Mouse (Mus musculus) embryonic stem cell, embryonic (primary cell): ENCODE measurements around the gene Rgs9.

Experiments
- CTCF ChIA-PET, 4 experiments: fragments of 300-600 bp in 2 of 4; fragments of 350-600 bp in 2 of 4; sonication (Branson Sonifier 250); formaldehyde crosslinking; loops; one replicate each; lab custom pipeline; 2022; ENCODE audit warnings: inconsistent platforms in 2 of 4; lab: Charles Lee
- POLR2A ChIA-PET, 4 experiments: fragments of 300-600 bp in 2 of 4; fragments of 350-600 bp in 2 of 4; sonication (Branson Sonifier 250); formaldehyde crosslinking; loops; one replicate each; lab custom pipeline; 2022; ENCODE audit warnings: antibody characterized with exemption in 4 of 4, inconsistent platforms in 1 of 4; lab: Charles Lee

Rgs9 gene

DNA sequence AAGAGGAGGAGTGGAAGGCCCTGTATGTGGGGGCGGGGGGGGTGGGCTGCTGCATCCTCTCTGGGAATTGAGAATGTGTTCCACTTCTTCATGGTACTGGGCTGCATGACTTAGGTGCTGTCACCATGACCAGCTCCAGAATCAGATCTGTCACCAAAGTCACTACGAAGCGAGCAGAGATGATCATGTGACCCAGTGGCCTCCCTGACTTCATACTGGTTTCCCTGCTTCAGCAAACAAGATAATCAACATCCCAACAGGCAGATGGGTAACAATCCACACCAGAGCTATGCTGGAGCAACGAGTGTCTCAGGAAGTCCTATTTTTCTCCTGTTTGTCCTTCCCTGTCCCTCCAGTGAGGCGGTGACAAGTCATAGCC, 28.7 kb downstream of the Rgs9 start:
- CTCF ChIA-PET = interaction anchor here in 1 of 4 experiments (0.6 to 1.3 kb wide), 2 partner anchors 10 to 315 kb away, joined by 3 to 4 read pairs; no protein-coding TSS in a partner anchor
- POLR2A ChIA-PET = interaction anchor here in 1 of 4 experiments (0.5 to 1.7 kb wide), 2 partner anchors 337 to 371 kb away, joined by 3 read pairs; no protein-coding TSS in a partner anchor

DNA sequence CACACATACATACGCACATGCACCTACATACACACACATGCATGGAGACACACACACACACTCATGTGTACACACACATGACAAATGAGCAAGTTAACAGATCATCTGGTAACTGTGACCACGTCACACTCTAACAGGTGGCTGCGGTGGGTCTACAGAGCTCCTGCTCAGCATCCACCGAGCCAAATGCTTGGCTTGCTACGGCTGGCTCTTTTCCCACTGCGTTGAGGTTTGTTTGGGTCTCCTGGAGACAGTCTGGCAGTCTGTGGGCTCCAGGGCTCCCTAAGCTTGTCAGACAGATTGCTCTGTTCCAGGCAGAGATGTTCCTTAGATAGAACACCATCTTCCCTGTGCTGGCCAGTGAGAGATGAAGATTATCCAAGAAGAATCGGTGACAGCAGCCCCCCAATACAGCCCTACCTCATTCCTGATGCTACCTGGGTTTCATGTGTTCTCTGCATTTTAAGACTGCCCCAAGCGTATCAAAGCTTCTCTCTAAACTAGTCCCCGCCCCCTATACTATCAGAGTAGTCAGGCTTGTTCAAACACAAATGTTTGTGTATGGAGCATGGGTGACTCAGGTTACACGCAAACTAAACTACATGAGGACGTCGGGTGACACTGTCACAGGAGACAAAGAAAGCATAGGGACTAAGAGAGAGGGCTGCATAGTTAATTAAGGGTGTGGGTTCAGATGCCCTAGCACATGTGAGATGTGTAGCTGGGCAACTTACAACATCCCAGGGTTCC, 31.6 kb downstream of the Rgs9 start:
- ChIA-PET CTCF (interaction anchor here in 1 of 4 experiments (1.1 kb wide), 1 partner anchor 65 kb away, joined by 4 read pairs; no protein-coding TSS in a partner anchor), POLR2A (interaction anchor here in 1 of 4 experiments (0.9 kb wide), 1 partner anchor 14 kb away, joined by 3 read pairs; no protein-coding TSS in a partner anchor)

DNA sequence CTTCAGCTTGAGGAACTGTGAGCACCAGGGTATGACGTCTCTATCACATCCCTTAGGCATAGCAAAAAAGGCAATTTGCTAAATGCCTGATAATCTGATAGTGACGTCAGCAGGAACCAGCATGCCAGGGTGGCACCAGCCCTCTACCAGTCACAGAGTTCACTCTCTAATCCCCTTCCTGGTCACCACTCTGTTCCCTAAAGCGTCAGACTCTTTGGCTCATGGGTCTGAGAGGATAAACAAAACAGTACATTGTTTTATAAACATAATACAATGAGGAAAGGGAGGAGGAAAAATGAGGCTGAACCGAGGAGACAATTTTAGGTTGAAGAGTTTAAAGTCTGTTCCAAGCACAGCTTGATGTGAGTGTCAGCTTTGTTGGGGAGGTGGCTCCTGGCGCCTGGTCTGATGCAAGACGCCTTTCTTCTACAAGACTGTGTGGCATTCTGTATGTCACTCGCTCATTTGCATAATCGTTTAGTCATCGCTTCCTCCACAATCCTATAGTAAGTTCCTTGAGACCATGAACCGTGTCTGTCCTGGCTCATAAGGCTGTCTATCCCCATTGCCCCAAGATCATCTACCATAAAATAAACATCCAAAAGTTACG, 33.7 kb downstream of the Rgs9 start:
- CTCF ChIA-PET = interaction anchor here in 1 of 4 experiments (1.5 kb wide), 1 partner anchor 20 kb away, joined by 3 read pairs; no protein-coding TSS in a partner anchor
- POLR2A ChIA-PET = no interaction called here

DNA sequence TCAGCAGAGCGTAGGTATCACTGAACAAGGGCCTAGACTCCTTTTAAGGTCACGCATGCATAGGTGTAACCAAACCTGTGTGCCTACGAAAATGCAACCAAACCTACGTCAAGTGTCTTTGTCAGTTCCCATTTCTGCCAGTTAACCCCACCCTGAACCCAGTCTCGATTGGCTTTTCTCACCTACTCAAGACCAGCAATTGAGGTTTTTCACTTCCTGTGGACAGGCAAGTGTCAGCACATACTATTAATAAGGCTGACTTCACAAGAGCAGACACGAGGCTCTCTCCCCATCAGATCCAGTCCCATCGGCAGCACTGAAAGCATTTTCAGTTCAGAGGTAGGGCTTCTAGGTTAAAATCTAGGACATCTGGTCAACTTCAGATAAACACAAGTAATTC, 37.4 kb downstream of the Rgs9 start:
- POLR2A ChIA-PET = no interaction called here
- CTCF ChIA-PET = no interaction called here

DNA sequence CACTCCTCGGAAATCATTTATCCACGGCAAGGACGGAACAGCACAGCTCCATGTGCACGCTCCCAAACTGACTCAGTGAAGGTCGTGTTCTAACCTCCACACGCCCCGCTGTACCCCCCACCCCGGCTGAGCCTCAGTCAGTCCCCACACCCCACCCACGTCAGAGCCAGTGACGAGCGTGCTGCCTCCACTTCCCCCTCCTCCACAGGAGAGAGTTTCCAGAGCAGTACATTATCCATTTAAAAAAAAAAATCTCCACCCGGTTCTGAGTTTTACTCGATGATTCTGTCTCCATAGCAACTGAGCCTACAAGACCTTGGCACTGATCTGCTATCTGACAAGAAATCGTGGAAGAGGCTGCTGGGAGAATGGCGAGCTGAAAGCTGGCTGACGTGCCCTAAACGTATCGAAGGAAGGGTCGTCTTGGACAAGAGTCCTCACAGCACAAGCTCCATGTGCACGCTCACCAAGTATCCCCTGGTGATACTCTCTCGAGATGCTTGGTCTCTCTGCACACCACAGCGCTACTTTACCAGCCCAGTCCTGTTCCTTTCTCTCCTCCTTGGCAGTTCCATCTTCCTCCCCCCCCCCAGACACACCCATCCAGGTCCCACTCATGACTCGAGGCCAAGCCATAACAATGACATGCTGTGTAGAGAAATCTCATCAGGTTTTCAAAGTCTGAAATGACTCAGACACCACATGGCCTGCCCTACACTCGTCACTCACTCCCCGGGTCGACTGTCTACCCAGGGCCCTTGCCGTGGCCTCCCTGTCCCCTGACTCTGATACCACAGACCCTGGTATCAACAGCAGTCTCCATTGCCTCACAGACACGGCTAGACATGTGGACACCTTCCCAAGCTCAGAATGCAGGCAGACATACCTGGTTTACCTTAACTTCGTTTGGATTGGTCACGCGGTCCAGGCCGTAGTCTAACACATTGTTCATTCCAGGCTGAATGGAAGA, 38.7 kb downstream of the Rgs9 start:
- POLR2A ChIA-PET = interaction anchor here in 2 of 4 experiments (0.5 to 1.5 kb wide), 4 partner anchors 14 to 697 kb away, joined by 3 to 6 read pairs (median 4); no protein-coding TSS in a partner anchor
- CTCF ChIA-PET = interaction anchor here in 3 of 4 experiments (0.6 to 1.0 kb wide), 5 partner anchors 10 to 279 kb away, joined by 3 to 5 read pairs (median 4); no protein-coding TSS in a partner anchor

DNA sequence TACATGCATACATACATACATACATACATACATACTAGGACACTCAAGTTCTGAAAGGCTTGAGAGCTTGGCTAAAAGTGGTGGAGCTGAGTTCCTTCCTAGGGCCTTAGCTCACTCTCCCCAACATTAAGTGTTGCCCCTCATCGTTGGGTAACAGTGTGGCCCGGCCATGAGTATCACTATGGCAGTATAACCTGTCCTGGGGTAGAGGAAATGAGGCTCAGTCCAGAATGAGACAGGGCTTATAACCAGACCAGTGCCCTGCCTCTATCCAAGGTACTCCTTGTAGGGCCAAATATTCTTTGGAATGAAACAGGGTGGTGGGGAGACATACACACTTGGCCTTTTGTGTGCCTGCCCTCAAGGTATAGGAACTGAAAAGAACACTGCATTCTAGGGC, 40.1 kb downstream of the Rgs9 start:
- CTCF ChIA-PET = interaction anchor here in 3 of 4 experiments (0.8 to 1.9 kb wide), 4 partner anchors 13 to 73 kb away, joined by 3 to 8 read pairs (median 4); no protein-coding TSS in a partner anchor
- POLR2A ChIA-PET = interaction anchor here in 1 of 4 experiments (1.5 kb wide), 1 partner anchor 13 kb away, joined by 4 read pairs; no protein-coding TSS in a partner anchor

DNA sequence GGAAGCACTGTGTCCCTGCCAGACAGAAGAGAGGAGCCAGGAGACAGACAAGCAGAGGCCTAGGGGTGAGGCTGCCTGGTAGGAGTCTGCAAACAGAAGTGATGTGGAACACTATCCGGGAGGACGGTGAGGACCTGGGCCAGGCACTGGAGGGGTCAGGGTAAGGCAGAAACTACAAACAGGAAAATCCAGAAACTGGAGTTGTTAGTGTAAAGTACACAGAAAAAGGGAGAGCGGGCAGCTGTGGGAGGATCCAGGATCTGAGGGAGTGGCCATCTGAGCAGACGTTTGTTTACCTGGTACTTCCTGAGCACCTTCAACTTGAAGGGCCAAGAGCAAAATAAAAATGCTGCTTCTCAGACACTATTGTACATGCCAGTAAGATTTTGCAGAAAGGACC, 42.9 kb downstream of the Rgs9 start:
- POLR2A ChIA-PET = no interaction called here
- CTCF ChIA-PET = interaction anchor here in 3 of 4 experiments (0.5 to 2.2 kb wide), 4 partner anchors 9 to 330 kb away, joined by 3 to 7 read pairs (median 6); no protein-coding TSS in a partner anchor

DNA sequence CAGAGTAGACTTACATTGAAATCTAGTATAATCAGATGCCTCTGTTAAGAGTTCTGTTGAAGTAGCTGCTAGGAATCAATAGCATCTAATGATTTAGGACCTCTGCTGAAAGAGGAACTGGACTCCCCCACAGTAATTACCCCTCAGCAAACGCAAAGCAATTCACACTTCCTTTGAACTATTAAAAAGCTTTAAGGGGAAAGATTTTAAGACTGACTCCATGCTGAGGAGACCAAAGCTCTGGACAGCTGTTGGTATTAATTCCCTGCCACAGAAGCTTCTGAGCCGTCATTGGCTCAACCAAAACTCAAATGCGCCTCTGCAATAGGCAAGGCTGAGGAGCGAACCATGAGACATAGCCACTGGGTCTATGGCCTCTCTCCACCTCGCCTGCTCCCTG, 45.4 kb downstream of the Rgs9 start:
- ChIA-PET POLR2A (interaction anchor here in 2 of 4 experiments (0.5 to 0.6 kb wide), 3 partner anchors 76 to 1830 kb away, joined by 3 read pairs; no protein-coding TSS in a partner anchor), CTCF (no interaction called here)

DNA sequence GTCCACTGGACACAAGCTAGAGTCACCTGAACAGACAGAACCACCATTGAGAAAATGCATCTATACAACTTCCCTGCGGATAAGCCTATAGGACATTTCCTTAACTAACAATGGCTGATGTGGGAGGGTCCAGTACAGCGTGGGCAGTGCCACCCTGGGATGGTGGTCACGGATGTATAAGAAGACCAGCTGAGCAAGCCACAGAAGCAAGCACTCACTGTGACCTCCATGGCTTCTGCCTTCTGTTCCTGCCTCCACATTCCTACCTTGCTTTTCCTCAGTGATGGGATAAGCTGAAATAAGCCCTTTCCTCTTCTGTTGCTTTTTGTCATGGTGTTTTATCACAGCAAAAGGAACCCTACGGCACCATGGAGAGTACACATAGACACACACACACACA, 47.4 kb downstream of the Rgs9 start:
- POLR2A ChIA-PET = no interaction called here
- CTCF ChIA-PET = no interaction called here

DNA sequence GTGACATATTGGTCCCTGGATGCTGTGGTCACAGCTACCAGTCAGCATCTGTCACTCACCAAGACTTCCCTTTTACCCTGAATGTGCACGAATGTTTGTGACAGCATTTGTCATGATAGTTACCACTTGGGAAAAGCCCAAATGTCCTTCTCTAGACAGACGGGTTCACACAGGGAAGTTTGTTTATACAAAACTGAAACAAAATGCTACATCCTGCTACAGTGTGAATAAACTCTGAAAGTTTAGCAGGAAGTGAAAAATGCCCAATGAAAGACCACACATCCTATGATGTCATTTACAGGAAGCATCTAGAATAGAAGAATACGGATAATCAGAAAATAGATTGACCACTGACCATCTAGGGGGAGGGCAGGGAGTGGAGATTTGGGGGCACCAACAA, 51.0 kb downstream of the Rgs9 start:
- POLR2A ChIA-PET = interaction anchor here in 1 of 4 experiments (0.6 kb wide), 1 partner anchor 339 kb away, joined by 3 read pairs; no protein-coding TSS in a partner anchor
- CTCF ChIA-PET = interaction anchor here in 1 of 4 experiments (0.6 kb wide), 1 partner anchor 16 kb away, joined by 4 read pairs; no protein-coding TSS in a partner anchor

DNA sequence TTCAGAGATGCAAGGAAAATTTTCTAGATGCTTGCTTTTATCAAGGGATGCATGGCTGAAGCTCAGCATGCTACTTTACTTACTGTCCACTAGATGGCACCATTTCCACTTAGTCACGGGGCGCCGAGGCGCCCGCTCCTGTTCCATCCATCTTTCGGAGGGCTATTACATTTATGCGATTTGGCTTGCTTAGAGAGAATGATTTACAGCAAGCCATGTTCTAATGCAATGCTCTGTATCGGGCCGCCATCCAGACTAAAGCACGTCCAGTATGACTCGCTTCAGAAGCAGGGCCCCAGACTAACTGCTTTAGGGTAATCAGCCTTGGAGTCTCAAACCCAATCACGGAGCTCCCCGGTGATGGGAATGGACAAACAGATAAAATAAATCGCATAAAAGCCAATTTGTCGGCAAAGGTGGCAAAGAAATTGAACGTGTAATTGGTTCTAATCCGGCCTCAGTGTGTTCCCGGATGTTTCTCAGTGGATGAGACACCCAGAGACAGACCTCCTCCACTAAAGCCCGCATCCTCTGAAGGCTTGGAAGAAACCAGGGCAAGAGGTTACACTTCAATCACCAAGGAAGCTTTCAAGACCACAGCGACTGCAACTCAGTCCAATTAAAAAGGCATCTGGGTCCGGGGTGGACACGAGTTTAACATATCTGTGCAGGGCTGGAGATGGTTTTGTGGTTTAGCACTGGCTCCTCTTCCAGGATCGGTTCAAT, 53.1 kb downstream of the Rgs9 start:
- CTCF ChIA-PET = interaction anchor here (0.5 to 1.8 kb wide), 90 partner anchors 9 to 1289 kb away, joined by 3 to 27 read pairs (median 4); partner anchors contain the start of genes Rgs9 (in 3 of the 4), Amz2 (in 2 of the 4), Fam20a (in 1 of the 4) and Wipi1 (in 1 of the 4)
- POLR2A ChIA-PET = interaction anchor here in 2 of 4 experiments (0.6 to 1.5 kb wide), 7 partner anchors 14 to 340 kb away, joined by 3 to 5 read pairs (median 3); partner anchors contain the start of gene Amz2 (in 1 of the 2)

DNA sequence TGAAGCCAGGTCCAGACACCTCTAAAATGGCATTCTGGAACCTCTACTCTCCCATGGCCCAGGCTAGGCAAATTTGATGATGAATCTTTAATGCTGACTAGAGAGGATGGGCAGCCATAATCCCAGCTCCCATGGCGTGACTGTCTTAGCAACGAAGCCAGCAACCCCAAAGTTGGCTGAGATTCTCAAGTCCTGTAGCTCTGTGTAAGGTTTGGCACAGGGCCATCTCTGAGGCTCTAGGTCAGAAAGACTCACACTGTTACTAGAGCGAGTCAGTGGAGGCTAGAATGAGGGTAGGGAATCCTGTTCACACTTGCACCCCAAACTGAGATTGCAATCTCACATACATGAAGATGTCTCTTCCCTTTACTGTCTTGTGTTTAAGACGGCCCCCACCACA, 57.8 kb downstream of the Rgs9 start:
- CTCF ChIA-PET = interaction anchor here in 1 of 4 experiments (0.7 kb wide), 1 partner anchor 458 kb away, joined by 4 read pairs; no protein-coding TSS in a partner anchor
- POLR2A ChIA-PET = no interaction called here

DNA sequence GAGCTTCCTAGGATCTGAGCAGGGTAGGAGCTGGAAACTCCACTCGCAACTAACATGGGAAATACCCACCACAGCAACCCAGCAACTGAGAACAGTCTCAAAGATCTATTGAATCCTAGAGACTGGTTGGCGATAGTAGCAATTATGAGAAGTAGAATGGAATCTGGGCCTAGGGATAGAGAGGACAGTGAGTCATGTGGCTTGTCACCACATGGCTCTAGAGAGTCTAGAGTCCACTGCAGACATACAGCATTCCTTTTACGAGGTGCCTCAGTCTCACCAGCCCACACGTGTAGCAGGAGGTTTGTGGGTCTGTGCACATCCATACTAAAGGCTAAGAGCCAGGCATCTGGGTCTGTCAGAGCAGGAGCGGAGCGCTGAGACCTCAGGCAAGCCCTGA, 59.3 kb downstream of the Rgs9 start:
- ChIA-PET POLR2A (interaction anchor here in 1 of 4 experiments (0.6 to 0.8 kb wide), 3 partner anchors 376 to 972 kb away, joined by 3 to 4 read pairs (median 3); no protein-coding TSS in a partner anchor), CTCF (interaction anchor here in 1 of 4 experiments (1.2 kb wide), 1 partner anchor 59 kb away, joined by 5 read pairs; the partner anchor contains the start of gene Rgs9)

DNA sequence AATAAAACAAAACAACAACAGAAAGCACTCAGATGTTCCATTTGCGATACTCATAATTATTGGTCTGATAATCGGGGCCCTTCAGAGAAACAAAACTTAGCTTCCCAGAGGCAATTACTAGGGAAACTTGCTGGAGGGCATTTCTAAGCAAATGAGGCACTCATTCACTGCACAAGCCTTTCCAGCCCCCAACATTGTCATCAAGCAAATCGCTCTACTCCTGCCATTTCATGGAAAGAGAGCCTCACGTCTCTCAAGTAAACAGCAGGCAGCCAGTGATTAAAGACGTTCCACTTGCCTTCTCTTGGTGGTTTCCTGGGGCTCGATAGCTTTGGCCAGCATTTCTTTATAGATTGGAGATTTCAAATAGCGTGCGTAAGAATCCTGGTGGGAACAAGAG, 60.1 kb downstream of the Rgs9 start:
- CTCF ChIA-PET = interaction anchor here in 1 of 4 experiments (0.6 kb wide), 1 partner anchor 26 kb away, joined by 3 read pairs; no protein-coding TSS in a partner anchor
- POLR2A ChIA-PET = no interaction called here

DNA sequence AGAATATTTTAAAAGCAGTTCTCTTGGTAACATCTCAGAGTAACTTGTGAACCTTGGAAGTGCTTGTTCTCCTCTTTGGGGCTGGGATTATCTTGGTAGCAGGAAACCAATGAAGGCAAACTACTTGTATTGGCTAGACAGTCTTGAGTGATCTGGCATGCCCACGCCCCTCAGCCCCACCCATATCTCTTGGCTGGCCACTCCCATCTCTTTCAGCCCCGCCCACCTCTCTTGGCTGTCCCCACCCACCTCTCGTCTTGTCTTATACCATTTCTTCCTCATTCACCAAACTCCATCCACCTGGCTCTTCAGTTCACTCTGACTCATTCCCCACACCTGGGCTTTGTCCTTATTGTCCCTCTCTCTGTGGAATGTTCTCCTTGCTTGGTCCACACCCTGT, 64.3 kb downstream of the Rgs9 start:
- ChIA-PET CTCF (interaction anchor here in 1 of 4 experiments (0.8 kb wide), 1 partner anchor 11 kb away, joined by 3 read pairs; no protein-coding TSS in a partner anchor), POLR2A (no interaction called here)

DNA sequence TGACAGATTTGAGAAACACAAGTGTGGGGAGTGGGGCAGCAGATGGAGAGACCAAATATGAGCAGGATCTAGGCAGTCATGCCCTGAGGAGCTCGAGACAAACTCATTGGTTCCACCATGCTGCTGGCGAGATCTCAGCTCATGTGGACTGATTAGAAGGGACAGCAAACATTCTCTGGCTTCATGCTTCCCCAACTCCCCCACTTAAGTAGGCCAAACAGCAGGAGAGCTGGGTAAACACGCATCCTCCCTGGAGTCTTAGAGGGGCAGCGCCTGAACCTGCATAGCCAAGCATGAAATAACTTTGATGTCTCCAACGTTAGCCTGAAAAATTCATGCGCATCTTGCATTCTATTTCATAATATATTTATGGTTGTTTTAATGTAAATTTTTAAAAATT, 65.1 kb downstream of the Rgs9 start:
- POLR2A ChIA-PET = no interaction called here
- CTCF ChIA-PET = no interaction called here

DNA sequence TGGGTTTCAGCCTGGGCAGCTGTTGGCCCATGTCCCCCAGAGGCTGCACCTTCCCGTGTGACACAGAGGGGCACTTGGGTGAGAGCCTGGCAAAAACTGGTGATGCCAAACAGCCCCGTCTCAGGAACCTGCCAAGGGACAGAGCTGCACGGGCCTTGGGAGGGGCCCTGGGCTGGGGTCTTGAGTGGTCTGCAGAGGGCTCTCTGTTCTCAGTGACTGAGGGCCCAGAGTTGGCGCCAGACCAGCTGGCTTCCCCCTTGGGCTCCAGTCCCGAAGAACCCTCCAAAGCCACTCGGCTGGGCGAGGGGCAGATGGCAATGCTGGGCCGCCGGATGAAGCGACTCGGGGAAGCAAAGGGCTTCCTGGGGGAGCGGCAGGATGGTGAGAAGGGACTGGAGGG, 70.8 kb downstream of the Rgs9 start:
- ChIA-PET POLR2A (interaction anchor here in 1 of 4 experiments (0.6 kb wide), 1 partner anchor 392 kb away, joined by 3 read pairs; no protein-coding TSS in a partner anchor), CTCF (interaction anchor here in 3 of 4 experiments (0.6 to 1.7 kb wide), 4 partner anchors 18 to 778 kb away, joined by 3 to 4 read pairs (median 3); no protein-coding TSS in a partner anchor)
